Mouse (Mus musculus) kidney, postnatal 36 days (tissue): ENCODE data around the gene Gm7534.

Experiments used
- DNase-seq, 2 experiments: peaks; one replicate each; pipeline ENCODE4 v3.0.0; 2021 to 2022; ENCODE audit warnings: mixed read lengths in 2 of 2

Gm7534 gene

DNA sequence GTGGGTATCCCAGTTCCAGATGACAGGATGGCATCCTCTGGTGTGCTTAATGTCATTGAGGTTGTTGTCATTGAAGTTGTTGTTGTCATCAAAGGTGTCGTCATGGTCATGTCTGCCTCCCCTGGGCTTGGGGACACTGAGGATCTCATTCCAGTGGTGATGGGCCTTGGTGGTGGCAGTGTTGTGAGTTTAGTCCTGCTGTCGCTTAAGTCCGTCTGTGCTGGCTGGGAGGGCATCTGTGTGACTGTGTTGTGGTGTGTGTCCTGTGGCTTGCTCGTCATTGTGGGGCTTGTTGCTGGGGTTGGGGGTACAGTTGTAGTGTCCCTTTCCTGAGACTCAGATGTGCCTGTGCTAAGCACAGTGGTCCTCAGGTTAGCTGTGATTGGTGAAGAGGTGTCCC lies at the start of gene Gm7534:
Gene Gm7534 (minus strand): TSS at position 101 of the 400 bp plus-strand sequence.
- no peak for DNase-seq

- DNase-seq: peak; percentile 42 to 59
Measured at GRCm38 (mm10) chr4:134252131-134252910, 49.5 kb upstream of the Gm7534 start.

GRCm38 (mm10) chr4:134251241-134252130 lies 48.7 kb upstream of the Gm7534 start:
- peak in 1 of 2 experiments; percentile 54 for DNase-seq

- no peak for DNase-seq
Measured at GRCm38 (mm10) chr4:134250930-134251240, 48.1 kb upstream of the Gm7534 start.

DNA sequence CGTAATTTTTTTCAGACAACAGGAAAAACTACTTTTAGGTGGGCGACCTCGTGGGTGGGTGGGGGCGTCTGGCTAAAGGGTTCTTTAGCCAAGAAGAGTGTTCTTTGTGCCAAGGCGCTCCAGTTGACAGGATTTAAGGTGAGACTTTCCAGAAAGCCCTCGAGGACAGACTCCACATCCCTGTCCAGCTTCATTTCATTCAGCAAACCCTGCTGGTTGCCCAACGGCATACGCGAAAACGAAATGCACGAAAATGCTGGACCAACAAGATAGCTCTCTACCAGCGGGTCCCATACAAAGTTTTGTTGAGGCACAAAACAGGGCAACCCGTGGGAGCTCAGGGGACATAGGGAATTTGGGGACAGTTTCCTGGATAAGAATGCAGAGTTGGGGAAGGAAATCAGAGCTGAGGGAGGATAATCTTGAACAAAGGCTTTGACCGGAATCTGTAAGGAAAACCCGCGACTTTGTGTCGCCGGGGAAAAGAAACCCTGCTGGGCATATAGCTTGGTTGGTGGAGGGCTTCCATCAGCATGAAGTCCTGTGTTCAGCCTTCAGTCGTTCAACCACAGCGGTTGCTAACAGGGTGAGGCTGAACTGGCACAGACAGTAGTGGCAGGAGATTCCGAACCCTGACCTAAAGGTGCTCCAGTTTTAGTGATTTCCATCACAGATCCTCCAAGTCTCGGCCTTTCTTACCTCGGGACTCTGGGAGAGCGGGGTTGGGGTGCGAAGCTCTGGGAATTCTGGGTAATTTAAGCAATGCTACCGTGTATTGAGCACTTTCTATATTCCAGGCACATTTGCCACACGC lies 47.5 kb upstream of the Gm7534 start:
- no peak for DNase-seq

DNA sequence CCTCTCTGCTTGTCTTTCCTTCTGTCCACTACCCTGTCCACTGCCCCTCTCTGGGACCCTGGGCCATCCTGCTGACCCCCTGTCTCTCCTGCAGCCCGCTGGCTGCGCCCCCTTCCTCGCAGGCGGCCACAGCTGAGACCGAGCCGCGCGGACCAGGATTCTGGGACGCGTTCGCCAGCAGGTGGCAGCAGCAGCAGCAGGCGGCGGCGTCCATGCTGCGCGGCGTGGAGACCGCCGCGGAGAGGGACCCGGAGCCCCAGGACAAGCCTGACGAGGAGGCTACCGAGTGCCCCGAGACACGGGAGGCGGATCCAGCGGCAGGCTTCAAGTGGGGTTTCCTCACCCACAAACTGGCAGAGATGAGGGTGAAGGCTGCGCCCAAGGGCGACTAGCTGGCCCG lies 46.8 kb upstream of the Gm7534 start:
- DNase-seq: peak; percentile 64 to 93

DNA sequence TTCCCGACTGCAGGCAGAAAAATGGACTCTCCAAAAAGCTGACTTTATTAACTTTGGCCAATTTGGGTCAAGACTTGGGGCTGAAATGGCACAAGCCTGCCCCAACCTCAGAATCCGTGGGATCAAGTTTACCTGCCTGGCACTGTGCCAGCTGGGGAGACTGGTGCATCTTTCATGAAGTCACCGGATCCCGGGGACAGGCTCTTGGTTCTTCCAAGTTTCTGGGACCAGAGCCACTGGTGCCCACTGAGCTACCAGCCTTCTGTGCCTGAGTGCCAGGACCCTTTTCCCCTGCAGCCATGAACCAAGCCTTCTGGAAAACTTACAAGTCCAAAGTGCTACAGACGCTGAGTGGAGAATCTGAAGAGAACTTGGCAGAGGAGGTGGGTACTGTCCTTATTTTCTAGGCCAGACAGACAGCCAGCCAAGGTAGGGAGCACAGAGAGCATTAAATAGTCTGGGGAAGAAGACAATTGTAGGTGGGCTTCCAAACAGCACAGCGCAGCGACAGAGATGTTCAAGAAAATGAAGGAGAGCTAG lies 44.0 kb upstream of the Gm7534 start, which contains the start of gene Gm30191:
Gene Gm30191 (plus strand): TSS at position 217 of the 540 bp plus-strand sequence.
- peak in 1 of 2 experiments; percentile 42 for DNase-seq

DNA sequence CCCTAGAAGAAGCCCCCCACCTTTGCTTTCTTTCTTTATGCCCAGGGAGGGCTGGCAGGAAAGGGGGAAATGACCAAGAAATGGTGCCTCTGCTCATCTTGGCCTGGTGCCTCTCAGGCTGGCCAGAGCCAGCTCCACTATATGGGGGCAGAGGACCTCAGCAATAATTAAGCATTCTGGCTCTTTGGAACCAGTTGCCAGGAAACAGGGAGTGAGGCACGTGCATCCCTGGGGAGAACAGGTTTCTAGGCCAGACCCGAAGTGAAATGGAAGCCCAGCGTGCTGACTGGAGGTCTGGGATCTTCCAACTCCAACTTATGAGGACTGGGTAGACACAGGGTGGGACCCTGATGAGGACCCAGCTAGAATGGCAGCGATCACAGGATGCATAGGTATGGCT lies 43.5 kb upstream of the Gm7534 start:
- DNase-seq: peak in 1 of 2 experiments; percentile 56

GRCm38 (mm10) chr4:134245148-134245843 lies 42.5 kb upstream of the Gm7534 start, which contains the start of gene Zfp593:
Gene Zfp593 (minus strand): TSS chr4:134245592.
- peak; percentile 95 to 98 for DNase-seq

DNA sequence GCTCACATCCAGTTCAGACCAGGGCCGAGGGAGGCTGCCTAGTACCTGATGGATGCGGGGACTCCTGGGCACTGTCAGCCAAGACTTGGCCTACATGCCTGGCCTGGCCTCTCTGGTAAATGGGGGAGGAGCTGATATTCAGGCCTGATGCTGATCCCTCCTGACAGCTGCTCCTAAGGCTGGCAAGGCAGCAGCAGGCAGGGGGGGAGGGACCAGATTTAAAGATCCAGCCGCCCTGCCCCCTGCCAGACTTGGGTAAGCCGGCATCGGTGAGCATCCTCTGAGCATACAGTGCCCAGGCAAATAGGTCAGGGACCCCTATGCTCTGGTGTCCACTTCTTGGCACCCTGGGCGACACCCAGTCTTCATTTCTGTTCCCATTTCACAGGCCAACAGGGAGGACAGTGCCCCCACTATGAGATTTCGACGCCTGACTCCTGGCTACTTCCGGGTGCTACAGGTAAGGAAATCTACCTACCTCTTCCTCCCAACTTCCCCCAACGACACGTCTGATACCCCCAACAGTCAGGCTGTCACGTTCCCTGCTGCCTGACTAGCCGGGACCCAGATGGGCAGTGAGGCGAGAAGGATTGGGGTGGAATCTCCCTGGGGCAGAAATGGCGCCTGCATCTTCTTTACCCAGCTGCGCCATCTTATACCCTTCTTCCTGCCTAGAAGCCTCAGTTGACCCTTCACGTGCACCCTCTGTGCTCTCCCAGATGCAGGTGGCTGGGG lies 40.9 kb upstream of the Gm7534 start, which contains the start of gene E130218I03Rik:
Gene E130218I03Rik (plus strand): TSS at position 147 of the 735 bp plus-strand sequence.
- no peak for DNase-seq

DNA sequence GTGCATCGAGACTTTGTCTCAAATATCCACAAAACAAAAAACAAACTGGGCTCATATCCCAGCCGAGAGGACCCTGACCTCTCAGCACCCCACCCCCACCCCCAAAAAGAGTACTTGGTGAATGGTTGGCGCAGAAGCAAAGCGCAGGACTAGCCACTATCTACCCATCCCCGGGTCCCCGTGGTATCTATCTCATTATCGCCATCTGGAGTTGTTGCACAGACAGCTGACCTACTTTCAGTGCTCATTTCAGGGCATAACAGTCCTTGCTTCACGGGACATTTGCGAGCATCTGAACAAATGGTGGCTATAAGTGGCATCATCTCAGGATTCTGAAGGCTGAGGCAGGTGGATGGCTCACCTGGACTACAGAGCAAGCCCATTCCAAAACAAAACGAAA lies 35.9 kb upstream of the Gm7534 start:
- no peak for DNase-seq

DNA sequence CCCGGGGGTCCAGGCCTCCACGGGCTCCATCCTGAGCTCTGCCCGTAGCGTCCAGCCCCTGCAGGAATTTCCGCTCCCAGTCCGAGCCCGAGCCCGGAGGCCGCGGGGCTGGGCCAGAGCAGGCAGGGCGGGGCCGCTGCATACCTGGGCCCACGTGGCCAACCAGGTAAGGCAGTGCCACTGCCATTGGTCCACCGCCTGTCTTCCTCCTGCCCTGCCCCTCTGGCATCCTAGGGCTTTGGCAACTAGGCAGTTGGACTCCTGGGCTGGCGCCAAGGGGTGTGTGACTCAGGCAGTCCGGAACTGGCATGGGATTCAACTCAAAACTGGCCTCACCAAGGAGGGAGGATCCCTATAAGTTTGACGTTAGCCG lies 35.5 kb upstream of the Gm7534 start, which contains the start of gene Cnksr1:
Gene Cnksr1 (minus strand): TSS at position 121 of the 373 bp plus-strand sequence.
- DNase-seq: peak; percentile 96 to 97

DNA sequence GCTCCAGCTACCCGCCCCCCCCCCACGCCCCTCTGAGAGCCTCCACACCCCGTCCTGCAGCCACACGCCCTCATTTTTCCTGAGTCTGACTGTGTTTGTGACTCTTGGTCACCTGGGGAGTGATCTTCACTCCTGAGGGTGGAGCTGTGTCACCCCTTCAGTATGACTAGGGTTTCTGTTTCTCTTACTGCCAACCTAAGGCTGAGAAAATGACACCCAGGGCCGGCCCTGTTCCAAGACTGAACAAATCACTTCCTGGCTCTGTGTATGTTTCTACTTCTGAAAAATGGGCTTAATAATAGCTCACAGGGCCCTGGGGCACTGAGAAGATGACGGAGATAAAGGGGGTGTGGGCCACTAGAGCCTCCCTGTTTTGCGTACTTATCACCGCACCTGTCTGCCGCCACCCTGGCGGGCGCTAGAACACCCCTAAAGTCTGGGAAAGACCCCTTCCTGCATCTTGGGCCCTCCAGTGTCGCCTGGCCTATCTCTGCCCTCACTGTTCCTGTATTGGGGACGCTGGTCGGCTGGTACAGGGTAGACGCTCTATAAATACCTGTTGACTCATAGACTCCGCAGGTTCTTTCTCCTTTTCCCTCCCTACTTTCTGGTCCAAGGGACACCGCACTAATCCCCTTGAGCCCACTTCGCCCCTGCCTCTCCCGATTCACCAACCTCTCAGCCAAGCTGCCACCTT lies 34.9 kb upstream of the Gm7534 start:
- no peak for DNase-seq

- DNase-seq: no peak
Measured at GRCm38 (mm10) chr4:134234876-134235275, 32.1 kb upstream of the Gm7534 start.

DNA sequence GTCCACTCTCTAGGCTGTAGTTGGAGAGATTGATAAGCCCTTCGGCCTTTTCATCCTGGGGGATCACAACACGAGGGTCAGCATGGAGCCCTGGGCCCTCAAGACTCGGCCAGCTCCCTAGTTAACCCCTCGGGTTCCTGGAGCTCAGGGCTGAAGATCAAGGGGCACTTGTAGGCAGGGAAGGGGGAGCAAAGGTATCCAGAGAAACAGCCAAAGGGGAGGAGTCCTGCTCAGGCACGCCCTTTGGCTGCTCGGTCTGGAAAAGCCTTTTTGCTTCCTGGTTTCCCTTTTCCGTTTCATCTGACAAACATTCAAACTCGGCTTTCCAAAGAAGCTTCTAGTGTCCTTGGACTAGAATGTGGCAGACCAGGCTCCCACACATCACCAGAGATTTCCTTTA lies 27.6 kb upstream of the Gm7534 start:
- peak; percentile 51 to 64 for DNase-seq

DNA sequence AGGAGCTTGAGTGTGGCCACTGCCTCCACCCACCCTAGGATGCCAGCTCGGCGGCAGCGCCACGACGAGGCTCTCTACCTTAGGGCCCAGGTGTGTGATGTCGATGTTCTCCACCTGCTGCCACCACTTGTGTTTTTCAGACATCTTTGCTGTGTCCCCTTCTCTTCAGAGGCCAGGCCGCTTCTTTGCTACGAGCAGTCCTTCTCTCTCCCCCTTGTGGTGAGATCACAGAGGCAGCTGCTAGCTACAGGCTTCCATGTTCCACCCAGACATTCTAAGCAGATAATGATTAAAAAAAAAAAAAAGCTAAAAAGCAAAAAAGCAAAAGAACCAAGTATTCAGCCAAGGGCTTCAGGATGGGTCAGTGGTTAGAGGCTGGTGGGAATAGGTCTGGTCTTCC lies 24.4 kb upstream of the Gm7534 start, which contains the start of gene Catsper4:
Gene Catsper4 (minus strand): TSS at position 190 of the 400 bp plus-strand sequence.
- no peak for DNase-seq

DNA sequence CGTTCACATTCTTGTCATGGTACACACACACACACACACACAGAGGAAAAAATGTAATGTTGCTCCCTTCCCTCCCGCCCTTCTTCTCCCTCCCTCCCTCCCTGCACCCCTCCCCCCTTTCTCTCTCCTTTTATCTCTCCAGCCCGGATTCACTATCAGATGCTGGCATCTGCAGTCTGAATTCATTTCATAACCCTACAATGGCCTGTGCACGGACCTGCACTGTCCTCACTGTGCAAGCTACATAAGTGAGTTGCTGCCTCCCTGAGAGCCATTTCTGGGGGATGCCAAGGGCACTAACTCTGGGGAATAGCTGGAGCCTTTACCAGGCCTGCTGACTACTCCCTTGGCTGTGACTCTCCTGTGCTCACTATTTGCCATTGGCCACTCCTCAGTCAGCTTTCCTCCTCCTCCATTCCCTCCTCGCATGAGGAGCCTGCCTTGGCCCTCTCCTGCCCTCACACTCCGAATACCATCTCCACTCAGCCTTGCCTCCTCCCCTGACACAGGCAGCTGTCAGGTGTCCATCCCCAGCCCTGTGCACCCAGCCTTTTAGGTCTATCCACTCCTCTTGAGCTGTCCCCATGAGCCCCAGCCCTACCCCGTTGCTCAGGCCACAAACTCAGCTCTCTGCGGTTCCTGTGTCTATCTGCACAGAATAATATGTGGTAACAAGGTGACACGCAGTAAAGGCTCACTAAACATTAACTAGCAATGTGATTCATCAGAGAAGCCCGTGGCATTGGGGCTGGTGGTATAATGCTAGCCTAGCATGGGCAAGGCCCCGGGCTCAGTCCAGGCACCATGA lies 20.2 kb upstream of the Gm7534 start:
- DNase-seq: peak; percentile 35 to 57

DNA sequence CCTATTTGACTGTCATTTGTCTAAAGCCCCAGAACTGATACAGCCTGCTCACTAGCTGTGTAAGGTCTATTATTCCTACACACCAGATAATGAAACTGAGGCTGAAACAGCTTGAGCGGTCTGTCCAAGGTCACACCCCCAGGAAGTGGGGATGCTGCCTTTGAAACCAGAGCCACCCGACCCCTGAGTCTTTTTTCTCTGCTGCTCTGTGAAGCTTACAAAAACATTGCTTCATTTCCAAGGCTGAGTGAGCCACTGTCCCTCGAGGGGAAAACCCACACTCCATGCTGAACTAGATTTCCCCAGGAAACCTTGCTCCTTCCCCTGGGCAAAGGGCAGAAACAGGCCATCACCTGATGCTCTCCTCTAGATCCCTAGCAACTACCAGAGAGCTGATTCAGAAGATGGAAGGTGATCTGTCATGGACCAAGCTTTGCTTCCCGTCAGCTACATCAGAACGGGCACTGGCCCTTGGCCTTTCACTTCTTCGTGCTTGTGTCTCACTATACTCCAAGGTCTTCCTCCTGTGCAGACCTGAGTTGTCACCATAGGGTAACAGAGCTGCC lies 3.8 kb upstream of the Gm7534 start:
- DNase-seq: no peak

- no peak for DNase-seq
Measured at GRCm38 (mm10) chr4:134203340-134203896, 614 bp upstream of the Gm7534 start.
